ENCODE assay signal across 12 mouse cellular contexts in genomic region chr10:77572225-77572624, GRCm38 (mm10). TPM values are rescaled to one million over a fixed set of nuclear protein-coding genes. Genes with fewer than 3 reads are reported as not detected.
DNase-seq lines count a peak whose midpoint lies in the region; ATAC-seq and TF ChIP-seq lines count a peak whose summit lies in the region.
"Had no signal": no experiment of that assay in that cellular context is flagged by ENCODE, and none has a peak within 500 bp of the region (broad histone marks: within the 10 kb centered on the region; RNA-seq: fewer than 3 reads in every experiment).

No protein-coding gene starts in this region.

- H3K27me3 ChIP-seq in embryonic facial prominence, embryonic 11.5 days (ENCODE audit: control insufficient read depth, insufficient read depth, low read length): no peaks in the 10 kb centered on the region
- no peaks in the 10 kb centered on the region for H3K27me3 ChIP-seq in embryonic facial prominence, embryonic 10.5 days (replicated peaks; ENCODE audit: low read depth, poor library complexity, severe bottlenecking)
- no peaks in the 10 kb centered on the region for H3K27me3 ChIP-seq in lung, embryonic 14.5 days (ENCODE audit: insufficient read depth, low read length)
- no peaks in the 10 kb centered on the region for H3K27me3 ChIP-seq in small intestine, adult 2 months (ENCODE audit: control insufficient read depth, insufficient read depth, low read length)
- H3K27me3 ChIP-seq in forebrain, postnatal 0 days (ENCODE audit: insufficient read depth, low read length): no peaks in the 10 kb centered on the region
- H3K27me3 ChIP-seq: midbrain, embryonic 15.5 days had no signal

- no peak overlapping the region for H3K9ac ChIP-seq in embryonic facial prominence, embryonic 11.5 days (replicated peaks; ENCODE audit: low read length)
- no peak overlapping the region for H3K9ac ChIP-seq in lung, embryonic 14.5 days
- H3K9ac ChIP-seq in forebrain, postnatal 0 days: no peak overlapping the region
- H3K9ac ChIP-seq: hindbrain, embryonic 12.5 days; midbrain, embryonic 15.5 days had no signal

- TF ChIP-seq CTCF in lung, embryonic 14.5 days (IDR thresholded peaks at IDR 0.05; ENCODE audit: low read depth): peak; percentile 35
- TF ChIP-seq CTCF in small intestine, adult 2 months (IDR thresholded peaks at IDR 0.05; ENCODE audit: extremely low read depth, insufficient read length, insufficient replicate concordance, low read depth, low read length): peak; percentile 30; the same call in 1 of the 2 replicates
- TF ChIP-seq CTCF in forebrain, postnatal 0 days (IDR thresholded peaks at IDR 0.05; ENCODE audit: low read depth): no peak

- no peaks in the 10 kb centered on the region for H3K4me1 ChIP-seq in embryonic facial prominence, embryonic 11.5 days (ENCODE audit: control insufficient read depth, insufficient read depth, low read length)
- peaks cover 20% of the 10 kb centered on the region for H3K4me1 ChIP-seq in embryonic facial prominence, embryonic 10.5 days
- no peaks in the 10 kb centered on the region for H3K4me1 ChIP-seq in lung, embryonic 14.5 days (ENCODE audit: insufficient read depth)
- H3K4me1 ChIP-seq in small intestine, adult 2 months (ENCODE audit: control insufficient read depth, insufficient read depth, insufficient read length, low read length): peaks cover 37% of the 10 kb centered on the region
- no peaks in the 10 kb centered on the region for H3K4me1 ChIP-seq in forebrain, postnatal 0 days (ENCODE audit: insufficient read depth)
- H3K4me1 ChIP-seq: midbrain, embryonic 15.5 days had no signal

- no peak overlapping the region for H3K4me2 ChIP-seq in embryonic facial prominence, embryonic 11.5 days (ENCODE audit: low read depth, low read length)
- no peak overlapping the region for H3K4me2 ChIP-seq in lung, embryonic 14.5 days
- H3K4me2 ChIP-seq in forebrain, postnatal 0 days (ENCODE audit: low read depth): no peak overlapping the region
- H3K4me2 ChIP-seq: hindbrain, embryonic 12.5 days; midbrain, embryonic 15.5 days had no signal

- DNase-seq in embryonic facial prominence, embryonic 11.5 days (ENCODE audit: low spot score): peak; percentile 36
- DNase-seq in embryonic facial prominence, embryonic 10.5 days (ENCODE audit: low spot score): no peak
- peak; percentile 35 for DNase-seq in lung, embryonic 14.5 days
- DNase-seq in lung, postnatal 25 days (ENCODE audit: low spot score): no peak
- DNase-seq in R1 (ENCODE audit: low read depth, low spot score): peak; percentile 79
- DNase-seq in forebrain, postnatal 0 days: no peak
- no peak for DNase-seq in adrenal gland, adult 2 months
- DNase-seq: cerebellum, adult 11-12 months; spleen, adult 18-20 months had no signal

- no peak overlapping the region for H3K27ac ChIP-seq in embryonic facial prominence, embryonic 11.5 days (replicated peaks; ENCODE audit: low read depth, low read length)
- no peak overlapping the region for H3K27ac ChIP-seq in embryonic facial prominence, embryonic 10.5 days (replicated peaks)
- no peak overlapping the region for H3K27ac ChIP-seq in lung, embryonic 14.5 days (ENCODE audit: low read depth)
- peak overlapping the region; percentile 10; the same call in 1 of the 2 replicates for H3K27ac ChIP-seq in small intestine, adult 2 months (ENCODE audit: insufficient read depth, low read depth, low read length)
- H3K27ac ChIP-seq in forebrain, postnatal 0 days (ENCODE audit: low read depth, low read length): no peak overlapping the region
- H3K27ac ChIP-seq: hindbrain, embryonic 12.5 days; midbrain, embryonic 15.5 days had no signal

- H3K9me3 ChIP-seq in embryonic facial prominence, embryonic 11.5 days (replicated peaks; ENCODE audit: control insufficient read depth, low read length): no peaks in the 10 kb centered on the region
- no peaks in the 10 kb centered on the region for H3K9me3 ChIP-seq in embryonic facial prominence, embryonic 10.5 days
- H3K9me3 ChIP-seq in lung, embryonic 14.5 days (ENCODE audit: low read depth, low read length): no peaks in the 10 kb centered on the region
- H3K9me3 ChIP-seq in forebrain, postnatal 0 days (ENCODE audit: low read length): no peaks in the 10 kb centered on the region
- H3K9me3 ChIP-seq: hindbrain, embryonic 12.5 days; midbrain, embryonic 15.5 days had no signal

- WGBS in embryonic facial prominence, embryonic 11.5 days: 24% methylated on average over 3 of the region's 3 CpGs
- WGBS in embryonic facial prominence, embryonic 10.5 days: 21% methylated on average over 3 of the region's 3 CpGs
- WGBS in lung, embryonic 14.5 days: 23% methylated on average over 3 of the region's 3 CpGs
- WGBS in small intestine, adult 2 months: 13% methylated on average over 3 of the region's 3 CpGs
- WGBS in forebrain, postnatal 0 days: 49% methylated on average over 3 of the region's 3 CpGs

- no peak for ATAC-seq in embryonic facial prominence, embryonic 11.5 days (replicated peaks; ENCODE audit: insufficient number of reproducible peaks, low FRiP score, low TSS enrichment, low read depth)
- ATAC-seq in lung, embryonic 14.5 days (ENCODE audit: insufficient read depth): no peak
- ATAC-seq in forebrain, postnatal 0 days: no peak
- ATAC-seq: midbrain, embryonic 15.5 days had no signal

- no peak overlapping the region for H3K4me3 ChIP-seq in embryonic facial prominence, embryonic 11.5 days (ENCODE audit: low read depth, low read length)
- no peak overlapping the region for H3K4me3 ChIP-seq in embryonic facial prominence, embryonic 10.5 days
- H3K4me3 ChIP-seq in lung, embryonic 14.5 days (ENCODE audit: low read depth, low read length): no peak overlapping the region
- no peak overlapping the region for H3K4me3 ChIP-seq in small intestine, adult 2 months (ENCODE audit: low read depth, low read length)
- no peak overlapping the region for H3K4me3 ChIP-seq in forebrain, postnatal 0 days (ENCODE audit: low read depth, low read length)
- H3K4me3 ChIP-seq: hindbrain, embryonic 12.5 days; midbrain, embryonic 15.5 days had no signal

- H3K36me3 ChIP-seq in embryonic facial prominence, embryonic 11.5 days (replicated peaks; ENCODE audit: control insufficient read depth, insufficient read depth, low read depth, low read length): no peaks in the 10 kb centered on the region
- no peaks in the 10 kb centered on the region for H3K36me3 ChIP-seq in embryonic facial prominence, embryonic 10.5 days (replicated peaks)
- no peaks in the 10 kb centered on the region for H3K36me3 ChIP-seq in lung, embryonic 14.5 days (ENCODE audit: insufficient read depth)
- no peaks in the 10 kb centered on the region for H3K36me3 ChIP-seq in small intestine, adult 2 months (ENCODE audit: control insufficient read depth, insufficient read depth, low read length)
- no peaks in the 10 kb centered on the region for H3K36me3 ChIP-seq in forebrain, postnatal 0 days (ENCODE audit: insufficient read depth)
- H3K36me3 ChIP-seq: hindbrain, embryonic 12.5 days; midbrain, embryonic 15.5 days had no signal

- no peak for TF ChIP-seq POLR2A in small intestine, adult 2 months (IDR thresholded peaks at IDR 0.05; ENCODE audit: low read depth, low read length)

RNA-seq across cellular contexts. Expression of gene Pttg1ip, which starts 9.3 kb away (rescaled TPM):
- 89.2 and 95.6 TPM in 2 replicates for polyA plus RNA-seq in embryonic facial prominence, embryonic 11.5 days (2014; fragmentation: Nextera tagmentation; extraction: Ambion mirVana)
- polyA plus RNA-seq in embryonic facial prominence, embryonic 10.5 days (2016; fragmentation: Nextera tagmentation; extraction: Ambion mirVana): 65.6 and 71.0 TPM in 2 replicates
- polyA plus RNA-seq in lung, embryonic 14.5 days (2014; fragmentation: Nextera tagmentation; extraction: Ambion mirVana): 109 and 112 TPM in 2 replicates
- 82.9 and 176 TPM in 2 replicates for polyA plus RNA-seq in small intestine, adult 2 months (2012; rRNA removed)
- total RNA-seq in forebrain, postnatal 0 days (2014; rRNA removed): 69.6 and 98.3 TPM in 2 replicates
- 67.1 and 74.2 TPM in 2 replicates for polyA plus RNA-seq in forebrain, postnatal 0 days (2015; fragmentation: Nextera tagmentation; extraction: Ambion mirVana)
- total RNA-seq in adrenal gland, adult 2 months (2021): 100 to 1,000 TPM; 174 to 202 TPM
- 127 and 165 TPM in 2 replicates for polyA plus RNA-seq in adrenal gland, adult 2 months (2012; rRNA removed)

RNA-seq across cellular contexts. Expression of gene Sumo3, which starts 33.7 kb away (rescaled TPM):
- 382 and 410 TPM in 2 replicates for polyA plus RNA-seq in embryonic facial prominence, embryonic 11.5 days (2014; fragmentation: Nextera tagmentation; extraction: Ambion mirVana)
- 419 and 445 TPM in 2 replicates for polyA plus RNA-seq in embryonic facial prominence, embryonic 10.5 days (2016; fragmentation: Nextera tagmentation; extraction: Ambion mirVana)
- 329 and 337 TPM in 2 replicates for polyA plus RNA-seq in lung, embryonic 14.5 days (2014; fragmentation: Nextera tagmentation; extraction: Ambion mirVana)
- polyA plus RNA-seq in small intestine, adult 2 months (2012; rRNA removed): 129 and 254 TPM in 2 replicates
- 270 and 305 TPM in 2 replicates for total RNA-seq in forebrain, postnatal 0 days (2014; rRNA removed)
- polyA plus RNA-seq in forebrain, postnatal 0 days (2015; fragmentation: Nextera tagmentation; extraction: Ambion mirVana): 381 and 398 TPM in 2 replicates
- total RNA-seq in adrenal gland, adult 2 months (2021): 100 to 1,000 TPM in 1 of 2 experiments, 10 to 100 TPM in 1; 97.7 to 104 TPM
- polyA plus RNA-seq in adrenal gland, adult 2 months (2012; rRNA removed): 83.8 and 91.1 TPM in 2 replicates

RNA-seq across cellular contexts. Expression of gene Gm49325, which starts 33.8 kb away (rescaled TPM):
- polyA plus RNA-seq in embryonic facial prominence, embryonic 11.5 days (2014; fragmentation: Nextera tagmentation; extraction: Ambion mirVana): 1.6 TPM in 1 of 2 replicates, not detected in the other
- polyA plus RNA-seq in embryonic facial prominence, embryonic 10.5 days (2016; fragmentation: Nextera tagmentation; extraction: Ambion mirVana): 1.9 and 8.0 TPM in 2 replicates
- 3.0 and 3.5 TPM in 2 replicates for polyA plus RNA-seq in lung, embryonic 14.5 days (2014; fragmentation: Nextera tagmentation; extraction: Ambion mirVana)
- not detected in 2 replicates for polyA plus RNA-seq in small intestine, adult 2 months (2012; rRNA removed)
- not detected in 2 replicates for total RNA-seq in forebrain, postnatal 0 days (2014; rRNA removed)
- polyA plus RNA-seq in forebrain, postnatal 0 days (2015; fragmentation: Nextera tagmentation; extraction: Ambion mirVana): 27.7 and 33.6 TPM in 2 replicates
- 10 to 100 TPM; 27.5 to 28.5 TPM for total RNA-seq in adrenal gland, adult 2 months (2021)
- polyA plus RNA-seq in adrenal gland, adult 2 months (2012; rRNA removed): not detected in 2 replicates
- polyA plus RNA-seq: midbrain, embryonic 15.5 days had no signal

RNA-seq across cellular contexts. Expression of gene Itgb2, which starts 42.2 kb away (rescaled TPM):
- 1.3 and 1.4 TPM in 2 replicates for polyA plus RNA-seq in embryonic facial prominence, embryonic 11.5 days (2014; fragmentation: Nextera tagmentation; extraction: Ambion mirVana)
- 0.60 and 1.3 TPM in 2 replicates for polyA plus RNA-seq in embryonic facial prominence, embryonic 10.5 days (2016; fragmentation: Nextera tagmentation; extraction: Ambion mirVana)
- 2.0 and 3.0 TPM in 2 replicates for polyA plus RNA-seq in lung, embryonic 14.5 days (2014; fragmentation: Nextera tagmentation; extraction: Ambion mirVana)
- 14.3 and 17.4 TPM in 2 replicates for polyA plus RNA-seq in small intestine, adult 2 months (2012; rRNA removed)
- 0.77 and 1.1 TPM in 2 replicates for total RNA-seq in forebrain, postnatal 0 days (2014; rRNA removed)
- polyA plus RNA-seq in forebrain, postnatal 0 days (2015; fragmentation: Nextera tagmentation; extraction: Ambion mirVana): 0.86 and 1.2 TPM in 2 replicates
- total RNA-seq in adrenal gland, adult 2 months (2021): 1 to 10 TPM; 9.5 to 9.8 TPM
- polyA plus RNA-seq in adrenal gland, adult 2 months (2012; rRNA removed): 5.1 and 7.4 TPM in 2 replicates

RNA-seq across cellular contexts. Expression of gene Ube2g2, which starts 49.9 kb away (rescaled TPM):
- 41.2 and 44.1 TPM in 2 replicates for polyA plus RNA-seq in embryonic facial prominence, embryonic 11.5 days (2014; fragmentation: Nextera tagmentation; extraction: Ambion mirVana)
- 98.9 and 101 TPM in 2 replicates for polyA plus RNA-seq in embryonic facial prominence, embryonic 10.5 days (2016; fragmentation: Nextera tagmentation; extraction: Ambion mirVana)
- polyA plus RNA-seq in lung, embryonic 14.5 days (2014; fragmentation: Nextera tagmentation; extraction: Ambion mirVana): 47.9 and 50.9 TPM in 2 replicates
- polyA plus RNA-seq in small intestine, adult 2 months (2012; rRNA removed): 16.5 and 20.9 TPM in 2 replicates
- 41.7 and 45.3 TPM in 2 replicates for total RNA-seq in forebrain, postnatal 0 days (2014; rRNA removed)
- polyA plus RNA-seq in forebrain, postnatal 0 days (2015; fragmentation: Nextera tagmentation; extraction: Ambion mirVana): 74.9 and 80.3 TPM in 2 replicates
- 10 to 100 TPM; 50.0 to 55.0 TPM for total RNA-seq in adrenal gland, adult 2 months (2021)
- 27.9 and 37.4 TPM in 2 replicates for polyA plus RNA-seq in adrenal gland, adult 2 months (2012; rRNA removed)

Comparison
In these comparisons a context has a peak if more than half of its experiments do, and no peak if none do; other contexts are left out.
1. DNase-seq: peak in embryonic facial prominence, embryonic 11.5 days (single experiment), lung, embryonic 14.5 days (single experiment) and R1 (single experiment); none in embryonic facial prominence, embryonic 10.5 days (single experiment), lung, postnatal 25 days (single experiment), forebrain, postnatal 0 days (single experiment) and adrenal gland, adult 2 months (single experiment).